Mouse (Mus musculus) central nervous system, embryonic 11.5 days (tissue): ENCODE data around the gene Slc32a1. TPM values are rescaled to one million over a fixed set of nuclear protein-coding genes. Genes with fewer than 3 reads are reported as not detected.

Experiments used
- polyA plus RNA-seq: library from polyadenylated mRNA; depleted of rRNA; stranded (reverse); fragments of >200 nt; gene quantifications from 2 replicates; pipeline ENCODE4 v1.2.3, GENCODE M21; 2012; rRNA removed

Gene Slc32a1
- polyA plus RNA-seq = 11.8 and 12.0 TPM in 2 replicates

DNA sequence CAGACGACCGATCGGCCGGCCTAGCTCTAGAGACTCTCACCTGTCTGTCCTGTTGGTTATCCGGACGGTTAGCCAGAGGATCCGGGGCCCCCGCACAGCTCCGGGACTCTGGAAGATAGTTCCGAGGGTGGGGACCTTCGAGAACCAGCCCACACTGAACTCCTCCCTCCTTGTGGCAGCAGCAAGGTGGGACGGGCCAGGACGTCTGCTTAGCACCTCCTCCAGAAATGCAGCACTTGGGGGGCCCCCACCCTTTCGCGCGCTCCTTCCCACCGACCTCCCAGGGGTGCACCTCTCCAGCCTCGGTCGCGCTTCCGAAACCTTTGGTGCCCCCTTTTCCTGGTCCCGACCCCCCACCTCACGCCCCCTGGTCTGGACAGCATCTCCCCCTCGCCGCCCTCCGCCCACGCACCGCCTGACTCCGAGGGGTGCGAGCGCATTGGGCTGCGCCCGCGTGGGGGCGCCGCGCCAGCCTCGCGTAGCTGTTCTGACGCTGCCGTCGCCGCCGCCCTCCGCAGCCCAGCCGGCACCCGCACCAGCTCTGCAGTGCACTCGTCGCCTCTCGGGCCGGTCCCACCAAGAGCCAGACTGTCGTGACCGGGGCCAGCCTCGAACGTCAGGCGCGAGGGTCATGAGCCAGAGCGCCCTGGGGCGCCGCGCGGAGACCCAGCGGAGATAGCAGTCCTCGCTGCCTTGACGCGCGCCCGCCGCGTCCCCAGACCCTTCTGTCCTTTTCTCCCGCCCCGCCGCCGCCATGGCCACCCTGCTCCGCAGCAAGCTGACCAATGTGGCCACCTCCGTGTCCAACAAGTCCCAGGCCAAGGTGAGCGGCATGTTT lies at the start of gene Slc32a1:
Gene Slc32a1, plus strand, starts transcription at position 280 of the 838 bp plus-strand sequence.

DNA sequence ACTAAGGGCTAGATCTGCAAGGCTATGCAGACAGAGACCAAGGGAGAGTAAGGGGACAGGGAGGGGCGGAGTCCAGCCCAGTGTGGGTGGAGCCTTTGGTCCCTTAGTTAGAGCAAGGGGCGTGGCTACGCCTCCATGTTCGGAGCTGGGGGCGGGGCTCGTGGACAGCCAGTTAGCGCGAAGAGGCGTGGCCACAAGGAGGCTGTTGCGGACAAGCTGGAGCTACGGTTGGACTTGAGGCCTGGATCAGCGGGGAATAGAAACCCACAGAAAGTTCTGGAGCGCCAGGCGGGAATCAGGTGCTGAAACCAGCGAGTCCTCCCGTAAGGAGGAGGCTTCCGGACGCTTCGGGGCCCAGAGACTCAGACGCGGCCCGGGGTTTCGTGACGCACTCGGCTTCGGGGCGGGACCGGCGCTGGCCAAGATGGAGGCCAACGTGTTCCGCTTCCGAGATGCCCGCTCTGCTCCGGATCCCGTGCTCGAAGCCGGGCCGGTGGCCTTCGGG lies 14.2 kb downstream of the Slc32a1 start, which contains the start of gene Actr5:
Gene Actr5, plus strand, starts transcription at position 171 of the 505 bp plus-strand sequence.

GRCm38 (mm10) chr2:158665098-158665497 lies 54.5 kb downstream of the Slc32a1 start, which contains the start of gene Ppp1r16b:
TSS of gene Ppp1r16b (plus strand) at chr2:158665398.

Other genes starting within 250 kb of the Slc32a1 start
- gene Snhg11, start 235.1 kb upstream of the Slc32a1 start, polyA plus RNA-seq = 82.1 and 92.2 TPM in 2 replicates
- 17.5 and 24.4 TPM in 2 replicates for gene Ralgapb, start 200.9 kb upstream of the Slc32a1 start, polyA plus RNA-seq
- 0.13 TPM in 1 of 2 replicates, not detected in the other for gene Adig, start 108.2 kb upstream of the Slc32a1 start, polyA plus RNA-seq
- gene Arhgap40, start 98.0 kb upstream of the Slc32a1 start, polyA plus RNA-seq = 0.31 and 0.40 TPM in 2 replicates
- 14.8 and 17.1 TPM in 2 replicates for gene Actr5, start 14.1 kb downstream of the Slc32a1 start, polyA plus RNA-seq
- gene Ppp1r16b, start 54.6 kb downstream of the Slc32a1 start, polyA plus RNA-seq = 0.88 and 1.2 TPM in 2 replicates
- 29.8 and 38.1 TPM in 2 replicates for gene Fam83d, start 157.3 kb downstream of the Slc32a1 start, polyA plus RNA-seq
- gene Dhx35, start 184.0 kb downstream of the Slc32a1 start, polyA plus RNA-seq = 21.2 and 24.1 TPM in 2 replicates